Mouse (Mus musculus): Measurements from ENCODE around the gene Ctu2.

GRCm38 (mm10) chr8:122526084-122526483 lies 50.1 kb downstream of the Ctu2 start:
- TF ChIP-seq FLI1 (IDR thresholded peaks at IDR 0.05; ENCODE audit: low read length) (no peak), GATA1 (IDR thresholded peaks at IDR 0.05; ENCODE audit: borderline replicate concordance, low read length) (no peak)

Measured in megakaryocyte, embryonic 14.5 days (primary cell).